Mouse (Mus musculus): ENCODE data around the gene C1qc. TPM values are rescaled to one million over a fixed set of nuclear protein-coding genes. Genes with fewer than 3 reads are reported as not detected.

C1qc gene
- total and polyA plus RNA-seq, 2 experiments from 2014 or later = 48.3 to 90.1 TPM

DNA sequence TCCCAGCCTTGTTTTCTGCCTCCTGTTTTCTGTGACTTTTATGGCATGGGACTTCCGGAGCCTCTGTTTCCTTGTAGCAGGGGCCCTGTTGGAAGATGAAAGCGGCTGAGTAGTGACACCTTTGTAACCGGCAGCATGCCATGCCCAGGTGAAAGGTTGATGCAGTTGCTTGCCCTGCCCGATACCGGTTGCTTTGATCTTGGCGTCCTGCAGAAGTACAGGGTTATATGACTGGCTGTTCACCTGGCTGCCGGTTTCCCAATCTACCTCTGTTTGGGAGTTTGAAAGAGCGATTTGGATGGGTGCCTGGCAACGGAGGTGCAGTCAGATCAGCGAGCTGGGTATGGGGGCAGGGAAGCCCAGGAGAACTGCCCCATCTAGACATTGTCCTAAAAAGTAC is 50.1 kb downstream of the C1qc start:
- WGBS = 90% methylated on average over 10 of the region's 10 CpGs
- H3K4me1 ChIP-seq (ENCODE audit: insufficient read depth, low read length) = no peaks in the 10 kb centered on the region
- ATAC-seq = no peak

GRCm38 (mm10) chr4:136842033-136842432 is 50.8 kb downstream of the C1qc start:
- Histone ChIP-seq H3K27me3 (ENCODE audit: insufficient read depth, low read length) (no peaks in the 10 kb centered on the region), H3K4me3 (ENCODE audit: low read length) (no peak overlapping the region), H3K36me3 (ENCODE audit: insufficient read depth, low read length) (no peaks in the 10 kb centered on the region), H3K27ac (no peak overlapping the region), H3K4me1 (ENCODE audit: insufficient read depth, low read length) (peaks cover 5% of the 10 kb centered on the region; the same call in 1 of the 2 replicates), H3K9me3 (ENCODE audit: low read length) (no peaks in the 10 kb centered on the region), H3K4me2 (ENCODE audit: low read depth, low read length) (no peak overlapping the region), H3K9ac (replicated peaks; ENCODE audit: low read length) (no peak overlapping the region)
- WGBS = 89% methylated on average over 4 of the region's 4 CpGs
- no peak for ATAC-seq
- DNase-seq (ENCODE audit: low spot score) = no peak
- TF ChIP-seq CTCF (IDR thresholded peaks at IDR 0.05; ENCODE audit: low read depth) = no peak

More for the DNA sequence above, 50.1 kb downstream of the C1qc start:
- Histone ChIP-seq H3K9ac (replicated peaks; ENCODE audit: low read length) (no peak overlapping the region), H3K27ac (no peak overlapping the region), H3K4me3 (ENCODE audit: low read length) (no peak overlapping the region), H3K9me3 (ENCODE audit: low read length) (no peaks in the 10 kb centered on the region), H3K27me3 (ENCODE audit: insufficient read depth, low read length) (no peaks in the 10 kb centered on the region), H3K4me2 (ENCODE audit: low read depth, low read length) (no peak overlapping the region), H3K36me3 (ENCODE audit: insufficient read depth, low read length) (no peaks in the 10 kb centered on the region)
- no peak for DNase-seq (ENCODE audit: low spot score)
- no peak for TF ChIP-seq CTCF (IDR thresholded peaks at IDR 0.05; ENCODE audit: low read depth)

GRCm38 (mm10) chr4:136841056-136841455 is 51.8 kb downstream of the C1qc start:
- Histone ChIP-seq H3K9me3 (ENCODE audit: low read length) (no peaks in the 10 kb centered on the region), H3K36me3 (ENCODE audit: insufficient read depth, low read length) (no peaks in the 10 kb centered on the region), H3K4me1 (ENCODE audit: insufficient read depth, low read length) (peaks cover 6% of the 10 kb centered on the region; the same call in 1 of the 2 replicates), H3K27ac (no peak overlapping the region), H3K4me2 (ENCODE audit: low read depth, low read length) (no peak overlapping the region), H3K4me3 (ENCODE audit: low read length) (no peak overlapping the region), H3K9ac (replicated peaks; ENCODE audit: low read length) (no peak overlapping the region), H3K27me3 (ENCODE audit: insufficient read depth, low read length) (no peaks in the 10 kb centered on the region)
- DNase-seq (ENCODE audit: low spot score) (peak; percentile 91), ATAC-seq (peak; percentile 64; the same call in 1 of the 2 replicates)
- 5% methylated on average over 5 of the region's 5 CpGs for WGBS
- peak; percentile 93 for TF ChIP-seq CTCF (IDR thresholded peaks at IDR 0.05; ENCODE audit: low read depth)

Other genes with a start within 250 kb of the C1qc start
- gene Ephb2, start 57.1 kb downstream of the C1qc start, total RNA-seq (2014; rRNA removed) = 136 and 150 TPM in 2 replicates
- 12.6 and 13.0 TPM in 2 replicates for gene Ephb2, start 57.1 kb downstream of the C1qc start, polyA plus RNA-seq (2015; fragmentation: Nextera tagmentation; extraction: Ambion mirVana)
- gene C1qb, start 6.9 kb downstream of the C1qc start, total RNA-seq (2014; rRNA removed) = 65.5 and 72.0 TPM in 2 replicates
- 75.8 and 79.7 TPM in 2 replicates for gene C1qb, start 6.9 kb downstream of the C1qc start, polyA plus RNA-seq (2015; fragmentation: Nextera tagmentation; extraction: Ambion mirVana)
- gene C1qa, start 5.7 kb upstream of the C1qc start, total RNA-seq (2014; rRNA removed) = 49.6 and 55.4 TPM in 2 replicates
- 48.4 and 49.9 TPM in 2 replicates for gene C1qa, start 5.7 kb upstream of the C1qc start, polyA plus RNA-seq (2015; fragmentation: Nextera tagmentation; extraction: Ambion mirVana)
- 52.9 and 59.3 TPM in 2 replicates for gene Epha8, start 63.8 kb upstream of the C1qc start, total RNA-seq (2014; rRNA removed)
- gene Epha8, start 63.8 kb upstream of the C1qc start, polyA plus RNA-seq (2015; fragmentation: Nextera tagmentation; extraction: Ambion mirVana) = 13.3 and 14.2 TPM in 2 replicates
- 8.2 and 9.1 TPM in 2 replicates for gene Zbtb40, start 155.7 kb upstream of the C1qc start, total RNA-seq (2014; rRNA removed)
- 1.6 and 1.9 TPM in 2 replicates for gene Zbtb40, start 155.7 kb upstream of the C1qc start, polyA plus RNA-seq (2015; fragmentation: Nextera tagmentation; extraction: Ambion mirVana)